Mouse (Mus musculus) stomach, postnatal 0 days (tissue): Measurements from ENCODE around the gene Mst1r. TPM values are rescaled to one million over a fixed set of nuclear protein-coding genes. Genes with fewer than 3 reads are reported as not detected.

Experiments used
- ATAC-seq: fragments of 200-750 bp; cut with Nextera tagmentation; 2 replicates; pipeline ENCODE4 v1.8.0; 2017; ENCODE audit not compliant: low FRiP score, low TSS enrichment
- DNase-seq: peaks from one replicate; pipeline ENCODE4 v3.0.0-alpha.2; 2016; ENCODE audit warnings: low spot score
- H3K27ac ChIP-seq: fragments of 300-500 bp; sonication (generic); replicated peaks from 2 replicates; pipeline ENCODE4 v1.5.1; 2014; ENCODE audit warnings: mild to moderate bottlenecking, control low read depth
- H3K27me3 ChIP-seq: fragments of 300-500 bp; sonication (generic); 2 replicates; pipeline ENCODE4 v1.6.1; 2014; ENCODE audit warnings: low read length; ENCODE audit not compliant: control insufficient read depth, insufficient read depth
- H3K36me3 ChIP-seq: fragments of 300-500 bp; sonication (generic); 2 replicates; pipeline ENCODE4 v1.6.1; 2014; ENCODE audit warnings: low read length, mixed read lengths; ENCODE audit not compliant: control insufficient read depth, insufficient read depth
- H3K4me1 ChIP-seq: fragments of 300-500 bp; sonication (generic); replicated peaks from 2 replicates; pipeline ENCODE4 v1.6.1; 2014; ENCODE audit warnings: antibody characterized with exemption; ENCODE audit not compliant: control insufficient read depth, insufficient read depth
- H3K4me2 ChIP-seq: fragments of 300-500 bp; sonication (generic); replicated peaks from 2 replicates; pipeline ENCODE4 v1.6.1; 2014; ENCODE audit warnings: low read depth, mild to moderate bottlenecking, control low read depth, moderate library complexity
- H3K4me3 ChIP-seq: fragments of 300-500 bp; sonication (generic); 2 replicates; pipeline ENCODE4 v1.5.1; 2014; ENCODE audit warnings: low read depth, low read length, control low read depth
- H3K9ac ChIP-seq: fragments of 300-500 bp; sonication (generic); 2 replicates; pipeline ENCODE4 v1.6.1; 2014; ENCODE audit warnings: mild to moderate bottlenecking, low read length, control low read depth, mixed read lengths
- H3K9me3 ChIP-seq: fragments of 300-500 bp; sonication (generic); 2 replicates; pipeline ENCODE4 v1.6.1; 2016; ENCODE audit warnings: low read length; ENCODE audit not compliant: control insufficient read depth
- CTCF ChIP-seq: IDR thresholded peaks from 2 replicates; pipeline ENCODE4 v1.5.1; 2016; ENCODE audit warnings: antibody characterized with exemption, low read depth, mild to moderate bottlenecking, moderate library complexity
- EP300 ChIP-seq: optimal IDR thresholded peaks from 2 replicates; pipeline ENCODE3; 2016; ENCODE audit warnings: antibody characterized with exemption
- WGBS: fragments of 180-500 bp; shearing (Covaris S2); extraction: QIAGEN DNeasy Blood & Tissue Kit; methylation state at CpG from one replicate; pipeline ENCODE4 v1.1.7; 2014; 5-methylcytosine and 5-hydroxymethylcytosine counted together
- polyA plus RNA-seq: library from polyadenylated mRNA; unstranded; fragments of >200 nt; fragmentation: Nextera tagmentation; extraction: Ambion mirVana; gene quantifications from 2 replicates; pipeline ENCODE4 v1.2.1, GENCODE M21; 2015

Gene Mst1r
- polyA plus RNA-seq, 1 experiment from 2014 or later: 10.6 TPM

DNA sequence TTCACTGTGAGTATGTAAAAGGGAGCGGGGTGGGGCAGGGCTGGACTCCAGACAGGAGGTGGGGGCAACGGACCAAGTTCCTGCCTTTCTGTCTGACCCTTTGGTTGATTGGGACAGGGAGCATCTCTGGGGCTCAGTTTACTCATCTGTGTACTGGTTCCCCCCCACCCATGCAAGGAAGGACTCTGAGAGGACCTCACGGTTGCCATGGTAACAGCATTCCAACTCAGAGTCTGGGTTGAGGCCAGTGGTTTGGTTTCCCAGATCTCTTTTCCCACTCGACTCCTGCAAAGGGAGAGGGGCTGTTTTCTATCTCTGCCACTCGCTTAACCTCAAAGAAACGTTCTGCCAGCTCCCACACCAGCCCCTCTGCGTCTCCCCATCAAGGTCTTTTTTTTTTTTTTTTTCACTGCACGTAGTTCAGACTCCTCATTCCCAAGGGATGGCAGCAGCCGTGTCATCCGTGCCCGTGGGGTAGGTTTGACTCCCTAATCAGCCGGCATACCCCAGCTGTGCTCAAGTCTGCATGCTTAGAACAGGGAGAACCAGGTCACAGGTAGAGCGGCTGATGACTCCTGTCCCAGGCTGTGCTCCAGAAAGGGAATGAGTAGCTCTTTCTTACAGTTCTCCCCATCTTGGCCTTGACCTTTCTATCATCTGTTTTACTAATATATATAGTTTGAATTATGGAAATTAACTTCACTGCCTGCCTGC lies 11.4 kb downstream of the Mst1r start:
- Histone ChIP-seq H3K9ac (no peak overlapping the region), H3K36me3 (peaks cover 34% of the 10 kb centered on the region), H3K4me2 (no peak overlapping the region), H3K4me3 (no peak overlapping the region), H3K4me1 (no peaks in the 10 kb centered on the region), H3K27me3 (no peaks in the 10 kb centered on the region), H3K9me3 (no peaks in the 10 kb centered on the region), H3K27ac (no peak overlapping the region)
- 41% methylated on average over 13 of the region's 13 CpGs for WGBS
- TF ChIP-seq EP300 (no peak), CTCF (no peak)
- DNase-seq (no peak), ATAC-seq (no peak)

DNA sequence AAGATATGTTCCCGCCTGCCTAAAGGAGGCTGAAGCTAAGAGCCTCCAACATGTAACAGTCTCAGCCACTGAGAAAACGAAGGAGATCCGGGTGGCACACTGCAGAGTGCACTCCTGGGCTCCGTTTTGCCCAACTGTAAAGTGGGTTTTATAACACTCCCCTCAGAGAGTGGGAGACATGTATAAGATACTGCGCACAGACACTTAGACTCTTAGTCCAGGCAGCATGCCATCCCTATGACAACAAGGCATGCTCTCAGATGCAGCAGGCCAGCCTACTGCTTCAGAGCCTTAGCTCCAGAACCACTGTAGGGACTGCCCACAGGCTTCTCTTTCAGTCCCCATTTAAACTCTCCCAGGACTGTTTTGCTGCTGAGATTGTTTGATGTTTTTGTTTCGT lies 12.2 kb downstream of the Mst1r start:
- Histone ChIP-seq H3K36me3 (peaks cover 29% of the 10 kb centered on the region), H3K9me3 (no peaks in the 10 kb centered on the region), H3K27me3 (no peaks in the 10 kb centered on the region), H3K4me1 (no peaks in the 10 kb centered on the region), H3K4me2 (no peak overlapping the region), H3K9ac (no peak overlapping the region), H3K27ac (no peak overlapping the region), H3K4me3 (no peak overlapping the region)
- DNase-seq: no peak
- ATAC-seq: no peak
- no peak for TF ChIP-seq CTCF
- TF ChIP-seq EP300: no peak
- 88% methylated on average over 6 of the region's 6 CpGs for WGBS

DNA sequence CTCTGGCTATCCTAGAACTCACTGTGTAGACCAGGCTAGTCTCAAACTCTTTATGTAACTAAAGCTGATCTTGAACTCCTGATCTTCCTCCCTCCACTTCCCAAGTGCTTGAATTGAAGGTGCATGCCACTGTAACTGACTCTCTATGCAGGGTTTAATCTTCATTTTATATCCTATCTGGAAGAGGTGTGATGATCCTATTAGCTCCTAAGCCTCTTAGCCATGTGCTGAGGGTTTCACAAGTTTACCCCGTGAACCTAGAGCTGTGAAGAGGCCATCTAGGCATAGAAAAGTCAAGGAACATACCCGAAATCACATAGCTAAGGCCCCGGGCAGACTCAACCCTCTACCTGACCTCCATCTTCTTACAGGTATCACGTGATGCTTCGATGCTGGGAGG lies 12.8 kb downstream of the Mst1r start:
- DNase-seq (no peak), ATAC-seq (no peak)
- Histone ChIP-seq H3K36me3 (peaks cover 25% of the 10 kb centered on the region), H3K9ac (no peak overlapping the region), H3K9me3 (no peaks in the 10 kb centered on the region), H3K27me3 (no peaks in the 10 kb centered on the region), H3K4me2 (no peak overlapping the region), H3K27ac (no peak overlapping the region), H3K4me3 (no peak overlapping the region), H3K4me1 (no peaks in the 10 kb centered on the region)
- 87% methylated on average over 5 of the region's 5 CpGs for WGBS
- TF ChIP-seq EP300 (no peak), CTCF (no peak)

DNA sequence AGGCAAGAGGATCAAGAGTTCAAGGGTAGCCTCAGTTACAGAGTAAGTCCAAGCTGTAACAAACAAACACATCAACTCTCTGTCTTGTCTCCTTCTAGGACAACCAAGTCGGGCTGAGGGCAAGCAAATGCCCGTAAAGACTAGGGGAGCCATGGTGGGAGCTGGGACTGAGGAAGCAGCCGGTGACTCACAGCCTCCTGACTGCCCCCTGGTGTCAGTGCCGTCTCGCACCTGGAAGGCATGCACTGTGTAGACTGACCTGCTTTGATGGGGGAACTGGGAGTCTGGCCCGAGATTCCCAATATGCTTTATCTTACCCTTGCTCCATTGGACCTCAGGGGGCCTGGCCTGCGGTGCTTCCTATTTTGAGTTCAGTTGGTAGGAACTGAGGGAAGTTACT lies 16.3 kb downstream of the Mst1r start:
- WGBS: 40% methylated on average over 7 of the region's 7 CpGs
- no peaks in the 10 kb centered on the region for H3K27me3 ChIP-seq
- no peaks in the 10 kb centered on the region for H3K4me1 ChIP-seq
- peak; percentile 83 for DNase-seq
- TF ChIP-seq CTCF: peak; percentile 77
- TF ChIP-seq EP300: no peak
- H3K9ac ChIP-seq: no peak overlapping the region
- no peak overlapping the region for H3K27ac ChIP-seq
- H3K9me3 ChIP-seq: no peaks in the 10 kb centered on the region
- ATAC-seq: peak; percentile 73
- H3K4me2 ChIP-seq: no peak overlapping the region
- no peak overlapping the region for H3K4me3 ChIP-seq
- H3K36me3 ChIP-seq: peaks cover 13% of the 10 kb centered on the region; the same call in 1 of the 2 replicates

DNA sequence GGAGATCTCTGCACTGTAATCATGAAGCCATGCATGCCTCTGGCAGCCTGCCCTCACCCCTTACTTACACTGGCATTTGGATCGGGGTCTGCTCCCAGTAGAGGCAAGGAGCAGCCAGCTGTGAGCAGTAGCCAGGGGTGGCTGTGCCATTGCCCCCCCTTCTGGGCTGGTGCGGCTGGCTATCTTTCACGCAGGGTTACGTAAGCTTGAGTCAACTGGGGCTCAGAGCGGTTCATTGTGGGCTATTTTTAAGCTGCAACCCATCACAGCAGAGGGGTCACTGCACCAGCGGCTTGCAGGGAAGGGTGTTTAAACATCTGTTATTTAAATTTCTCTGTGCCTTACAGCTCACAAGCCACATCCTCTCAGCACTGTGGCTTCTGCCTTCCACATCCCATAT lies 17.3 kb downstream of the Mst1r start:
- H3K9me3 ChIP-seq: no peaks in the 10 kb centered on the region
- ATAC-seq: no peak
- DNase-seq: no peak

DNA sequence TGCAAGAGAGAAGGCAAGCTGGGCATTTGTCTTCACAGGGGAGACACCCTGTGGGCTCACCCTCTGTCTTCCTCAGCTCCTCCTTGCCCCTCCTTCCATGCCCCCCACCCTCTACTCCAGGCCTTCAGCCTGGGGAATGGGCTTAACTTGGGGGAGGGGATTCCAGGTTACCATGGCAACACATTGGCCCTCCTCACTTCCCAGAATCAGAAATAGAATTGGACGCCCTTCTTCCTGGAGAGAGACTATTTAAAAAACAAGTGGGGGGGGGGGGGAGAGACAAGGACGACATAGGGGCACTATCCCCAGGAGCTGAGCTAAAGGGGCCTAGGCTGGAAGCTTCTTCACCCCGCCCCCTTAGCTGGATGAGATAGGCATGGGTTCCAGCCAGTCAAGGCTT lies 18.6 kb downstream of the Mst1r start:
- Histone ChIP-seq H3K9ac (no peak overlapping the region), H3K27ac (no peak overlapping the region), H3K4me1 (no peaks in the 10 kb centered on the region), H3K4me3 (no peak overlapping the region), H3K9me3 (no peaks in the 10 kb centered on the region), H3K36me3 (peaks cover 3% of the 10 kb centered on the region; the same call in 1 of the 2 replicates), H3K4me2 (no peak overlapping the region), H3K27me3 (no peaks in the 10 kb centered on the region)
- ATAC-seq (no peak), DNase-seq (no peak)
- TF ChIP-seq EP300 (no peak), CTCF (no peak)
- 66% methylated on average over 2 of the region's 3 CpGs for WGBS

More for the DNA sequence above, 17.3 kb downstream of the Mst1r start:
- Histone ChIP-seq H3K27ac (no peak overlapping the region), H3K4me3 (no peak overlapping the region), H3K36me3 (peaks cover 8% of the 10 kb centered on the region; the same call in 1 of the 2 replicates), H3K4me1 (no peaks in the 10 kb centered on the region), H3K9ac (0 out of 2 replicates have a peak overlapping the region, but pooled peaks have one; percentile 18), H3K27me3 (no peaks in the 10 kb centered on the region), H3K4me2 (no peak overlapping the region)
- TF ChIP-seq CTCF: no peak; the same call in 1 of the 2 replicates
- TF ChIP-seq EP300: no peak
- 30% methylated on average over 6 of the region's 6 CpGs for WGBS
